Mouse (Mus musculus): Measurements from ENCODE around the gene Myo10.

DNA sequence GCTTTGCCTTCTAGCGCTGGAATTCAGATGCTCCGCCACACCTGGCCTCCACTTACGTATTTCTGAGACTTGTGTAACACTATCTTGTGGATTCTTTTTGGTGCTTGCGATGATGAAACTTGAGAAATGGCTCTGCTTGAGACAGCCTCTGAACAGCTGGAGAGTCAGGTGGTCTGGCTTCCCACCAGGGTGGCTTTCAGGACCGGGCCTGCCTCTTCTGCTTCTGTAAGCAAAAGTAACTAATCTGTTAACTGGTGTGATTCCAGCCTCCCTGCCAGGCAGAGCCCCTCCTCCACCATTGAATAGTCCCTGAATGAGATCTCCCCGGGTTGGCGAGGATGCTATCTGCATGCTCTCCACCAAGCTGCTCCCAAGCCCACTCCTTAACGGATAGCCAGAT is 140.0 kb downstream of the Myo10 start:
- TF ChIP-seq CTCF (IDR thresholded peaks at IDR 0.05; ENCODE audit: low read depth) (no peak), EP300 (IDR thresholded peaks at IDR 0.05; ENCODE audit: low read depth) (no peak)
